Mouse (Mus musculus) hindbrain, postnatal 0 days (tissue): ENCODE results near the gene Lin9. TPM values are rescaled to one million over a fixed set of nuclear protein-coding genes. Genes with fewer than 3 reads are reported as not detected.

Experiments used
- ATAC-seq: fragments of 200-750 bp; cut with Nextera tagmentation; 2 replicates; pipeline ENCODE4 v1.8.0; 2017; ENCODE audit warnings: mild to moderate bottlenecking, moderate TSS enrichment, moderate library complexity
- DNase-seq: peaks from one replicate; pipeline ENCODE4 v3.0.0-alpha.2; 2015; ENCODE audit warnings: low spot score
- H3K27ac ChIP-seq: fragments of 300-500 bp; sonication (generic); 2 replicates; pipeline ENCODE4 v1.5.1; 2014; ENCODE audit warnings: mild to moderate bottlenecking
- H3K27me3 ChIP-seq: fragments of 300-500 bp; sonication (generic); 2 replicates; pipeline ENCODE4 v1.6.1; 2014; ENCODE audit warnings: low read length, mixed read lengths; ENCODE audit not compliant: insufficient read depth
- H3K36me3 ChIP-seq: fragments of 300-500 bp; sonication (generic); 2 replicates; pipeline ENCODE4 v1.6.1; 2014; ENCODE audit warnings: low read length, mixed read lengths; ENCODE audit not compliant: insufficient read depth
- H3K4me1 ChIP-seq: fragments of 300-500 bp; sonication (generic); 2 replicates; pipeline ENCODE4 v1.6.1; 2014; ENCODE audit warnings: antibody characterized with exemption, low read length, mixed read lengths; ENCODE audit not compliant: insufficient read depth
- H3K4me2 ChIP-seq: fragments of 300-500 bp; sonication (generic); 2 replicates; pipeline ENCODE4 v1.6.1; 2014; ENCODE audit warnings: low read depth, mild to moderate bottlenecking, low read length, moderate library complexity, mixed read lengths
- H3K4me3 ChIP-seq: fragments of 300-500 bp; sonication (generic); 2 replicates; pipeline ENCODE4 v1.5.1; 2014; ENCODE audit warnings: low read length
- H3K9ac ChIP-seq: fragments of 300-500 bp; sonication (generic); replicated peaks from 2 replicates; pipeline ENCODE4 v1.6.1; 2014; ENCODE audit warnings: mild to moderate bottlenecking, low read length, moderate library complexity, mixed read lengths
- H3K9me3 ChIP-seq: fragments of 300-500 bp; sonication (generic); 2 replicates; pipeline ENCODE4 v1.6.1; 2016; ENCODE audit warnings: low read length, mixed read lengths
- CTCF ChIP-seq: IDR thresholded peaks from 2 replicates; pipeline ENCODE4 v1.5.1; 2016; ENCODE audit warnings: antibody characterized with exemption, control low read depth, low read depth
- WGBS: fragments of 180-500 bp; shearing (Covaris S2); extraction: QIAGEN DNeasy Blood & Tissue Kit; methylation state at CpG from one replicate; pipeline ENCODE4 v1.1.7; 2014; 5-methylcytosine and 5-hydroxymethylcytosine counted together
- polyA plus RNA-seq: library from polyadenylated mRNA; unstranded; fragments of >200 nt; fragmentation: Nextera tagmentation; extraction: Ambion mirVana; gene quantifications from 2 replicates; pipeline ENCODE4 v1.2.1, GENCODE M21; 2015
- total RNA-seq: library from RNA; depleted of rRNA; stranded (reverse); fragments of >200 nt; gene quantifications from 2 replicates; pipeline ENCODE4 v1.2.3, GENCODE M21; 2014; rRNA removed

The Lin9 gene
- total and polyA plus RNA-seq, 2 experiments from 2014 or later: 4.4 to 11.8 TPM

DNA sequence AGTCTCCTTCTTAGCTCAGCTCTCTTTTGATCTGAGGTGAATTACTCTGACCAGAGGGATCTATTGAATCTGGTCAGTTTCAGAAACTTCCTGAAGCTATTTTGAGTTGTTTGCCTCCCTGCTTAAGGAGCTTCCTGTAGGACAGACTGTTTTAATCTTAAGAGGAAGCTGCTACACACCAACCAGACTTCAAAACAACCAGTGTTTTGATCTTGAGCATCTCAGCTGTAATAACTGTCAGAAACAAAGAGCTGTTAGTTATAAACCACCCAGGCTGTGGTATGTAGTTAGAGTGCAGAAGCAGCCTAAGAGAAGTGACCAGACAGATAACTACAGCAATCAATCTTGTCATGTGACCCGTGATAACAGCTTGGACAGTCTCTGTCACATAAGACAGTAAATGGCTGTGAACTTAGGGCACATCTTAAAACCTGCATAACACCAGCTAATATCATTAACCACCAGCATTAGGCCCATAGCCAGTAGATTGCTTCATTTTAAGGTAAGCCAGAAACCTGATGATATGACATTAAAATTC, 82.8 kb downstream of the Lin9 start:
- DNase-seq: no peak
- Histone ChIP-seq H3K9me3 (no peaks in the 10 kb centered on the region), H3K4me3 (no peak overlapping the region), H3K27ac (no peak overlapping the region), H3K4me2 (no peak overlapping the region), H3K9ac (no peak overlapping the region), H3K4me1 (peaks cover 12% of the 10 kb centered on the region), H3K36me3 (no peaks in the 10 kb centered on the region), H3K27me3 (no peaks in the 10 kb centered on the region)
- TF ChIP-seq CTCF: no peak
- ATAC-seq: no peak
- WGBS: 65% methylated on average over 1 of the region's 1 CpGs

GRCm38 (mm10) chr1:180725704-180726179, 84.8 kb downstream of the Lin9 start, which contains the start of gene Acbd3:
TSS of gene Acbd3 (plus strand) at chr1:180726043.
- no peaks in the 10 kb centered on the region for H3K36me3 ChIP-seq
- peak; percentile 27 for TF ChIP-seq CTCF
- H3K4me3 ChIP-seq: peak within 1 kb of the TSS; percentile 99
- ATAC-seq (peak; percentile 96), DNase-seq (peak; percentile 96)
- H3K4me1 ChIP-seq: peaks cover 12% of the 10 kb centered on the region
- H3K4me2 ChIP-seq: peak within 1 kb of the TSS; percentile 84
- no peaks in the 10 kb centered on the region for H3K27me3 ChIP-seq
- peak within 1 kb of the TSS; percentile 97 for H3K9ac ChIP-seq
- peak within 1 kb of the TSS; percentile 93 for H3K27ac ChIP-seq
- WGBS: under 1% methylated on average over 51 of the region's 52 CpGs
- H3K9me3 ChIP-seq: no peaks in the 10 kb centered on the region

GRCm38 (mm10) chr1:180726183-180726582, 85.2 kb downstream of the Lin9 start:
- WGBS: under 1% methylated on average over 34 of the region's 42 CpGs
- Histone ChIP-seq H3K4me3 (peak overlapping the region; percentile 99), H3K4me1 (peaks cover 12% of the 10 kb centered on the region), H3K4me2 (peak overlapping the region; percentile 84), H3K9me3 (no peaks in the 10 kb centered on the region), H3K9ac (peak overlapping the region; percentile 97), H3K27ac (peak overlapping the region; percentile 93), H3K36me3 (no peaks in the 10 kb centered on the region), H3K27me3 (no peaks in the 10 kb centered on the region)
- ATAC-seq (peak; percentile 80), DNase-seq (no peak)
- no peak for TF ChIP-seq CTCF

DNA sequence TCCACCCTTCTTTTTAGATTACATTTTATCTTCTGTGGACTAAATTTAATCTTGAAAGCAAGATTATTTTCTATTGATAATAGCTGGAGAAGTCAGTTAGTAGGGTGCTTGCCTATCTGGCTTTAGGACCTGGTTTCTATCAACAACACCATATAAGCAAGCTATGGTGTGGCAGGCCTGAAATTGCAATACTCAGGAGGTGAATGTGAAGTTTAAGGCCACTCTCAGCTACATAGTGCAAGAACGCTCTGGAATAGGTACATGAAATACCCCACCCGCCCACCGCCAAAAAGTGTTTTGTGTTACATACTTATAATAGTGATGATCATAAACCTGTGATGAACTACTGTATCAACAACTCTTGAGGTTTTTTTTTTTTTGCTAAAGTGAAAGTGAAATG, 88.3 kb downstream of the Lin9 start:
- H3K27ac ChIP-seq: no peak overlapping the region

More for the DNA sequence above, 88.3 kb downstream of the Lin9 start:
- no peak overlapping the region for H3K9ac ChIP-seq
- ATAC-seq (no peak), DNase-seq (no peak)
- peaks cover under 1% of the 10 kb centered on the region; the same call in 1 of the 2 replicates for H3K36me3 ChIP-seq
- peaks cover 12% of the 10 kb centered on the region for H3K4me1 ChIP-seq
- no peaks in the 10 kb centered on the region for H3K9me3 ChIP-seq
- 96% methylated on average over 3 of the region's 3 CpGs for WGBS
- H3K4me2 ChIP-seq: no peak overlapping the region
- no peak overlapping the region for H3K4me3 ChIP-seq
- TF ChIP-seq CTCF: no peak
- H3K27me3 ChIP-seq: no peaks in the 10 kb centered on the region

Other genes starting within 250 kb of the Lin9 start
- gene Stum, start 157.6 kb upstream of the Lin9 start, total RNA-seq: 105 and 114 TPM in 2 replicates
- 19.9 and 20.6 TPM in 2 replicates for gene Stum, start 157.6 kb upstream of the Lin9 start, polyA plus RNA-seq
- gene Parp1, start 72.2 kb upstream of the Lin9 start, total RNA-seq: 74.0 and 76.1 TPM in 2 replicates
- gene Parp1, start 72.2 kb upstream of the Lin9 start, polyA plus RNA-seq: 53.4 and 57.5 TPM in 2 replicates
- not detected in 2 replicates for gene Mixl1, start 55.9 kb downstream of the Lin9 start, total RNA-seq
- gene Mixl1, start 55.9 kb downstream of the Lin9 start, polyA plus RNA-seq: not detected in 2 replicates
- gene Acbd3, start 84.9 kb downstream of the Lin9 start, total RNA-seq: 28.3 and 32.6 TPM in 2 replicates
- 18.4 and 19.2 TPM in 2 replicates for gene Acbd3, start 84.9 kb downstream of the Lin9 start, polyA plus RNA-seq
- gene H3f3a, start 172.8 kb downstream of the Lin9 start, total RNA-seq: 1,143 and 1,334 TPM in 2 replicates
- 1,977 and 1,992 TPM in 2 replicates for gene H3f3a, start 172.8 kb downstream of the Lin9 start, polyA plus RNA-seq
- 11.1 and 13.1 TPM in 2 replicates for gene Sde2, start 210.0 kb downstream of the Lin9 start, total RNA-seq
- 21.4 and 21.7 TPM in 2 replicates for gene Sde2, start 210.0 kb downstream of the Lin9 start, polyA plus RNA-seq